Mouse (Mus musculus) midbrain, embryonic 15.5 days (tissue): ENCODE data around the gene Lrrc31. TPM values are rescaled to one million over a fixed set of nuclear protein-coding genes. Genes with fewer than 3 reads are reported as not detected.
"Not testable (repeated sequence)": the region's sequence is repeated elsewhere in the genome, so short reads cannot be mapped to it uniquely, and the experiment has no call there.

Source experiments
- ATAC-seq: fragments of 200-750 bp; cut with Nextera tagmentation; replicated peaks from 2 replicates; pipeline ENCODE4 v1.8.0; 2017; ENCODE audit warnings: moderate TSS enrichment
- H3K27ac ChIP-seq: fragments of 300-500 bp; sonication (generic); 2 replicates; pipeline ENCODE4 v1.5.1; 2015; ENCODE audit warnings: mild to moderate bottlenecking, inconsistent platforms
- H3K27me3 ChIP-seq: fragments of 300-500 bp; sonication (generic); replicated peaks from 2 replicates; pipeline ENCODE4 v1.6.1; 2015; ENCODE audit warnings: inconsistent platforms
- H3K36me3 ChIP-seq: fragments of 300-500 bp; sonication (generic); replicated peaks from 2 replicates; pipeline ENCODE4 v1.6.1; 2015; ENCODE audit warnings: inconsistent platforms
- H3K4me1 ChIP-seq: fragments of 300-500 bp; sonication (generic); 2 replicates; pipeline ENCODE4 v1.6.1; 2015; ENCODE audit warnings: inconsistent platforms
- H3K4me2 ChIP-seq: fragments of 300-500 bp; sonication (generic); 2 replicates; pipeline ENCODE4 v1.6.1; 2015; ENCODE audit warnings: inconsistent platforms, mild to moderate bottlenecking, moderate library complexity
- H3K4me3 ChIP-seq: fragments of 300-500 bp; sonication (generic); 2 replicates; pipeline ENCODE4 v1.5.1; 2015; ENCODE audit warnings: mild to moderate bottlenecking, inconsistent platforms
- H3K9ac ChIP-seq: fragments of 300-500 bp; sonication (generic); 2 replicates; pipeline ENCODE4 v1.6.1; 2015; ENCODE audit warnings: mild to moderate bottlenecking, inconsistent platforms
- H3K9me3 ChIP-seq: fragments of 300-500 bp; sonication (generic); 2 replicates; pipeline ENCODE4 v1.6.1; 2016; ENCODE audit warnings: inconsistent platforms
- WGBS: fragments of 180-500 bp; shearing (Covaris S2); methylation state at CpG from one replicate; pipeline ENCODE4 v1.1.7; 2015; ENCODE audit warnings: mixed read lengths; 5-methylcytosine and 5-hydroxymethylcytosine counted together
- polyA plus RNA-seq: library from polyadenylated mRNA; unstranded; fragments of >200 nt; fragmentation: Nextera tagmentation; extraction: Ambion mirVana; gene quantifications from 2 replicates; pipeline ENCODE4 v1.2.1, GENCODE M21; 2015

The Lrrc31 gene
- not detected in 2 replicates for polyA plus RNA-seq

DNA sequence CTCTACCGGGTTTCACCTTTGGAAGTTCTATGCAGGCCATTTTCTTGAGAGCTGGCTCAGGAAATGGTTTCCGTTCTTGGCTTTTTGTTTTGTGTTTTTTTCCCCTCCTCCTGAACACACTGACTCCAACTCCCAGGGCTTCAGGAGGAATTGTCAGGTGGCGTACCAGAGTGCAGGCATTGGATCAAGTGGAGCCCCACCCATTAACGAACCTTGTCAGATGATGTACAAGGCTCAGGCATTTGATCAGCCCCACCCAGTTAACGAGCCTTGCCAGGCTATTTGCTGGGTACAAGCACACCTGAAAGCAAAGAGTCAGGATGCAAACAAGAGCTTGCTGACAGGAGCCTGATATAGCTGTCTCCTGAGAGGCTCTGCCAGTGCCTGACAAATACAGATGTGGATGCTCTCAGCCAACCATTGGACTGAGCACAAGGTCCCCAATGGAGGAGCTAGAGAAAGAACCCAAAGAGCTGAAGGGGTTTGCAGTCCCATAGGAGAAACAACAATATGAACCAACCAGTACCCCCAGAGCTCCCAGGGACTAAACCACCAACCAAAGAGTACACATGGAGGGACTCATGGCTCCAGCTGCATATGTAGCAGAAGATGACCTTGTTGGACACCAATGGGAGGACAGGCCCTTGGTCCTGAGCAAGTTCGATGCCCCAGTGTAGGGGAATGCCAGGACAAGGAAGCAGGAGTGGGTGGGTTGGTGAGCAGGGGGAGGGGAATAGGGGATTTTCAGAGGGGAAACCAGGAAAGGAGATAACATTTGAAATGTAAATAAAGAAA, at the start of gene Lrrc31:
Gene Lrrc31 (minus strand): TSS at position 133 of the 795 bp plus-strand sequence.
- H3K4me3 ChIP-seq, H3K9me3 ChIP-seq, H3K27ac ChIP-seq, ATAC-seq, H3K36me3 ChIP-seq, H3K27me3 ChIP-seq, H3K4me2 ChIP-seq, H3K9ac ChIP-seq, H3K4me1 ChIP-seq: not testable (repeated sequence)
- 90% methylated on average over 6 of the region's 6 CpGs for WGBS

DNA sequence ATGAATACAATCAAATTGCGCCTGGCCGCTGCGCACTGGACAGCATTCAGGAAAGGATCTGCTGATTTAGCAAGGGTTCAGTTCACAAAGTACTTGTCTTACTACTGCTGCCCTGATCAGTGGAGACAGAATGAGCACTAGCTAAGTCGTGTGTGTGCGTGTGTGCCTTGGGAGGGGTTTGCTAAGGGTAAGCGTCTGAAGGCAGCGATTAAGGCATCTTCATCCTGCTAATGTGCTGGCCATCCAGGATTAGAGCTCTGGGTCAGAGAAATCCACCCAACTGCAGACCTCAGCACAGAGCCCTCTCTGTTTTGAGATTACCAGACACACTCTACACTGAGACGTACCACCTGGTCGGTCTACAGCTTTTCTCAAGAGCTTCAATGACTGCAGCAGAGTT, 48.7 kb upstream of the Lrrc31 start:
- 89% methylated on average over 9 of the region's 9 CpGs for WGBS
- Histone ChIP-seq H3K9me3 (no peaks in the 10 kb centered on the region), H3K27me3 (no peaks in the 10 kb centered on the region), H3K36me3 (no peaks in the 10 kb centered on the region), H3K9ac (no peak overlapping the region), H3K4me2 (no peak overlapping the region), H3K4me1 (no peaks in the 10 kb centered on the region), H3K27ac (no peak overlapping the region), H3K4me3 (no peak overlapping the region)
- ATAC-seq, result no peak

DNA sequence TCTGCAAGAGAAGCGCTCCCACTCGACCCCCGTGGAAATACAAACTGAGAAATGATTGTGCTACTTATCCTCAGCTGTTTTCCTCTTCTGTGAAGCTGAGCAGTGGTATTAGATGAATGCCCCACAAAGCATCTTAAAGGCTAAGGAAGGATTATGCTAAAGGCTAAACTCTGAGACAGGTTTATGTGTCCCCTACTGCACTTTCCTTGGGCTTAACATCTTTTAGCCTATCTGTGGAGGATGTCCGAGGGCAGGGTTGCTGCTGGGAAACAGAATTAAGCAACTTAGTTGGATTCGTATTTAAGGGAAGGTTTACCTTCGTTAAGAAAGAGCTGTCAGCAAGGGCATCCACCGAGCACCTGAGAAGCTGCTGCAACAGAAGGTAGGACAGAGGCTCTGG, 46.4 kb upstream of the Lrrc31 start, which contains the start of gene Samd7:
Gene Samd7 (plus strand): TSS at position 288 of the 400 bp plus-strand sequence.
- WGBS, result 73% methylated on average over 7 of the region's 7 CpGs
- no peak for ATAC-seq

DNA sequence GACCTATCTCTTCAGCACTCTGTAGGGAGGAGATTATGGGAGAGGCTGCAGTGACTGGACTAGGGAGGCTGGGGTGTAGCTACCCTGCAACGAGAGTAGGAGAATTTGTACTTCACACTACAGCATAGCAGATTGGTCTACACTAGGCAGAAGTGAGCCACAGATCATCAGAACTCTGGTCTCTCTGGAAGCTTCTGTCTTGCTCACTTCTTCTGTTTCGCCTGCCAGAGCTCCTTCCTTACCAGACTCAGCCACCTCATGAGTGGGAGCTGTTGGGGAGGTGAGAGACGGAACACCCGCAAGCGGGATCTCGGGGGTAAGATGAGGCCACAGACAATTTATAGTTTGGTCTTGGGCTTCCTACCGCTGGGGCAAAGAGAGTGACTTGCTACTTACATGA, 43.2 kb upstream of the Lrrc31 start:
- Histone ChIP-seq H3K27ac (no peak overlapping the region), H3K4me3 (no peak overlapping the region), H3K9ac (no peak overlapping the region), H3K4me2 (no peak overlapping the region), H3K36me3 (no peaks in the 10 kb centered on the region), H3K9me3 (no peaks in the 10 kb centered on the region), H3K4me1 (no peaks in the 10 kb centered on the region), H3K27me3 (no peaks in the 10 kb centered on the region)
- 92% methylated on average over 7 of the region's 7 CpGs for WGBS
- ATAC-seq, result no peak

More for the DNA sequence above, 46.4 kb upstream of the Lrrc31 start, which contains the start of gene Samd7:
- no peak within 1 kb of the TSS for H3K9ac ChIP-seq
- no peak within 1 kb of the TSS for H3K27ac ChIP-seq
- H3K4me3 ChIP-seq, result no peak within 1 kb of the TSS
- no peaks in the 10 kb centered on the region for H3K27me3 ChIP-seq
- H3K4me2 ChIP-seq, result no peak within 1 kb of the TSS
- no peaks in the 10 kb centered on the region for H3K36me3 ChIP-seq
- H3K4me1 ChIP-seq, result no peaks in the 10 kb centered on the region
- no peaks in the 10 kb centered on the region for H3K9me3 ChIP-seq

DNA sequence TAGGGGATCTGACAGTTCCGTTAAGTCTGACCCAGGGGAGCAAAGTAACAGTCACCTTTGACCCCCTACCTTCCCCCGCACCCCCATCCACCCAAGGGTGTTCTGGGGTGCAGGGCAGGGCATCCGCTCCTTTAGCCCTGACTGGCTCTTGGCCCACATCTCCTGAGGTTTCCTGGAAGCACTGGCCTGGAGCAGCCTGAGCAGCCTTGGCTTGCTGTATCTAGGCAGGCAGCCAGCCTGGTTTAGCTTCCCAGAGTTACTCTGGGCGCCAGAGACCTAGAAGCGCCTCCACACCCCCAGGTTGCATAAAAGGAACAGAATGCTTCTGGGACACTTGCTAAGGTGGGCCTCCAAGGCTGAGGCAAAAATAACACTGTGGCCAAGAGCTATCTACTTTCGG, 41.7 kb upstream of the Lrrc31 start:
- Histone ChIP-seq H3K4me3 (no peak overlapping the region), H3K4me2 (no peak overlapping the region), H3K9me3 (no peaks in the 10 kb centered on the region), H3K36me3 (no peaks in the 10 kb centered on the region), H3K27ac (no peak overlapping the region), H3K4me1 (peaks cover 10% of the 10 kb centered on the region; the same call in 1 of the 2 replicates), H3K27me3 (no peaks in the 10 kb centered on the region), H3K9ac (no peak overlapping the region)
- ATAC-seq, result no peak
- WGBS, result 86% methylated on average over 6 of the region's 6 CpGs

DNA sequence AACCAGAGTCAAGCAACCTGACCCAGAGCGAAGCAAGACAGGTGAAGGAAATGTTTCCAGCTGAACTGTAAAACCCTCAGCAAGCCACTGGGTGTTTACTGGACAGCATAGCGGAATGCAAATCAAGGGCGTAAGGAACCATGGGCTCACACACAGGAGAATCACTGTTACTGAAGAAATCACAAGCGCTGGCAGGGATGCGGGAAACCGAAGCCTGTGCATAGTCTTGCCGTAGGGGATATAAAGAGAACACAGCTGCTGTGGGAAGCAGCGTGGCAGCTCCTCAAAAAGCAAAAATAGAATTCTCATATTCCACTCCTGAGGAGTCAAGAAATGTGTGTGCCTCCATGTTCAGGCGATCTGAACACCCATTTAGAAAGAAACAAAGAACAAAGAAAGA, 37.2 kb upstream of the Lrrc31 start:
- H3K36me3 ChIP-seq, result no peaks in the 10 kb centered on the region
- H3K4me2 ChIP-seq, result no peak overlapping the region
- peak; percentile 66; the same call in 1 of the 2 replicates for ATAC-seq
- H3K27ac ChIP-seq, result 0 out of 2 replicates have a peak overlapping the region, but pooled peaks have one; percentile 34
- H3K4me1 ChIP-seq, result peaks cover 10% of the 10 kb centered on the region; the same call in 1 of the 2 replicates
- H3K27me3 ChIP-seq, result no peaks in the 10 kb centered on the region
- WGBS, result 48% methylated on average over 9 of the region's 9 CpGs
- H3K9ac ChIP-seq, result no peak overlapping the region
- no peaks in the 10 kb centered on the region for H3K9me3 ChIP-seq
- no peak overlapping the region for H3K4me3 ChIP-seq

DNA sequence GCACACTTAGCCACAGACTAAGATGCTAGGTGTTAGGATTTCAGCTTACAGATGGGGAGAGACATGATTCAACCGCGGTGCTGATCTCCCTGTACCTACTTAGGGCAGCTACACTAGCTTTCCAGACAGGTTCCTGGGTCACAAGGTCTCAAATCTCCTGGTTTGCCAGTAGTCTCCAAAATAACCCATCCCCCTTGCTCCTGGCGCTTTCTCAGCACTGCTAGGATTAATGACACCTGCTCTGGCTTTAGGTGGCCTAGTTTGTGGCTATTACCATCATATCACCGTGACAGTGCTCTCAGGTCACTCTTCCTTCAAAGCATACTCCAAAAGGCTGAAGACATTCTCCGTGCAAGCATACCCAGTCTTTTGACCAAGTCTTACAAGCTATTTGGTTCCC, 29.4 kb upstream of the Lrrc31 start:
- H3K4me3 ChIP-seq, result no peak overlapping the region
- ATAC-seq, result no peak
- no peak overlapping the region for H3K4me2 ChIP-seq
- no peaks in the 10 kb centered on the region for H3K9me3 ChIP-seq
- no peak overlapping the region for H3K27ac ChIP-seq
- no peaks in the 10 kb centered on the region for H3K4me1 ChIP-seq
- H3K36me3 ChIP-seq, result no peaks in the 10 kb centered on the region
- H3K9ac ChIP-seq, result no peak overlapping the region
- 89% methylated on average over 5 of the region's 5 CpGs for WGBS
- no peaks in the 10 kb centered on the region for H3K27me3 ChIP-seq

DNA sequence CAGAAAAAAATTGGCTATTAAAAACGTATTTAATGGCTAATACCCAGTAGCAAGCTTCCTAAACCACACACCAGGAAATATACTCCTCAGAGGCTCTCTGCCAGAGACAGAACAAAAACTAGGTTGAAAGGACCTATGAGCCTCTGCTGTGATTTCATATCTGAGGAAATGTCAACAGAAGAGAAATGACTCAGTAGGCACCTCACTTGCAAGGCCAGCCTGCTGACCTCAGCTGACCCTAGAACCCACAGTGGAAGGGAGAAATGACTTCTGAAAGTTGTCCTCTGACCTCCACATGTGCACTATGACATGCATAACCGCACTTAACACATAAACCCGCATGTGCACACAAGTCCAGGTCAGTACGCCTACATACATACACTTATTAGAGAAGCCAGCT, 27.6 kb upstream of the Lrrc31 start:
- ATAC-seq, result no peak

DNA sequence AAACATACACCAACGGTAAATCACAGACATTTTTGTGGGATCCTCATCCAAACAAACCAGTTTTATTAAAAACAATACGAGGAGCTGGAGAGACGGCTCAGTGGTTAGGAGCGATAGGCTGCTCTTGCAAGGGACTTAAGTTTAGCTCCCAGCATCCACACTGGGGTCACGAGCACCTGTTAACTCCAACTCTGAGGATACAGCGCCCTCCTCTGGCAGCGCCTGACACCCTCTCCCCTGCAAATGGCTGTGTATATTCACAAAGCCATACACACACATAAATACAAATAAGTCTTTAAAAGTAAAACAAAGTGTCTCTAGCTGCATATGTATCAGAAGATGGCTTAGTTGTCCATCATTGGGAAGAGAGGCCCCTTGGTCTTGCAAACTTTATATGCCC, 25.9 kb upstream of the Lrrc31 start:
- WGBS, result 76% methylated on average over 7 of the region's 7 CpGs
- no peaks in the 10 kb centered on the region for H3K36me3 ChIP-seq
- no peak overlapping the region for H3K9ac ChIP-seq
- H3K4me2 ChIP-seq, result no peak overlapping the region
- H3K27ac ChIP-seq, result no peak overlapping the region
- no peaks in the 10 kb centered on the region for H3K27me3 ChIP-seq
- no peaks in the 10 kb centered on the region for H3K4me1 ChIP-seq
- H3K9me3 ChIP-seq, result no peaks in the 10 kb centered on the region
- ATAC-seq, result no peak
- no peak overlapping the region for H3K4me3 ChIP-seq

More for the DNA sequence above, 27.6 kb upstream of the Lrrc31 start:
- Histone ChIP-seq H3K4me3 (no peak overlapping the region), H3K36me3 (no peaks in the 10 kb centered on the region), H3K4me2 (no peak overlapping the region), H3K4me1 (no peaks in the 10 kb centered on the region), H3K27me3 (no peaks in the 10 kb centered on the region), H3K27ac (no peak overlapping the region), H3K9me3 (no peaks in the 10 kb centered on the region), H3K9ac (no peak overlapping the region)
- 85% methylated on average over 4 of the region's 4 CpGs for WGBS

DNA sequence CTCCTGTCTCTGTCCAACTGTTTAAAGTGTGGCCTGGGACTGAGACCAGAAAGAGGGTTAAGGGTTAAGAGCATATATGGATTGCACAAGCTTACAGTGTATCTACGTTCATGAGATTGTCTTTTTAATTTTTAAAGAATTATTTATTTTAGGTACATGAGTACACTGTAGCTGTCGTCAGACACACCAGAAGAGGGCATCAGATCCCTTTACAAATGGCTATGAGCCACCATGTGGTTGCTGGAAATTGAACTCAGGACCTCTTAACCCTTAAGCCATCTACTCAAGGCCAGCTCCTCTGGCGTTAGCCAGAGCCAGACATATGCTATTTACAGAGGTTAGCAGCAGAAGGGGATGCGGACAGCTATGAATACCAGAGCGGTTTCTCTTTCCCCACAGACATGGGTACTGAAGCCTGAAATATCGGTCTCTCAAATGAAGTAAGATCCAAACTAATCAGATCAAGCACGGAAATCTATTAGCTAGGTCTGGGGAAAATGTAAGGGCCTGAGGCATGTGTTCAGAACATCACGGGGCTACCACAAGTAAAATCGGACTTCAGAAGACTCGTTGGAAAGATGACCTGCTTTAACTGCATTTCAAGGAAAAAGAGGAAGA, 25.3 kb upstream of the Lrrc31 start:
- Histone ChIP-seq H3K4me2 (no peak overlapping the region), H3K27ac (no peak overlapping the region), H3K27me3 (no peaks in the 10 kb centered on the region), H3K9me3 (no peaks in the 10 kb centered on the region), H3K4me1 (no peaks in the 10 kb centered on the region), H3K9ac (no peak overlapping the region), H3K4me3 (no peak overlapping the region), H3K36me3 (no peaks in the 10 kb centered on the region)
- 84% methylated on average over 10 of the region's 10 CpGs for WGBS
- ATAC-seq, result no peak

DNA sequence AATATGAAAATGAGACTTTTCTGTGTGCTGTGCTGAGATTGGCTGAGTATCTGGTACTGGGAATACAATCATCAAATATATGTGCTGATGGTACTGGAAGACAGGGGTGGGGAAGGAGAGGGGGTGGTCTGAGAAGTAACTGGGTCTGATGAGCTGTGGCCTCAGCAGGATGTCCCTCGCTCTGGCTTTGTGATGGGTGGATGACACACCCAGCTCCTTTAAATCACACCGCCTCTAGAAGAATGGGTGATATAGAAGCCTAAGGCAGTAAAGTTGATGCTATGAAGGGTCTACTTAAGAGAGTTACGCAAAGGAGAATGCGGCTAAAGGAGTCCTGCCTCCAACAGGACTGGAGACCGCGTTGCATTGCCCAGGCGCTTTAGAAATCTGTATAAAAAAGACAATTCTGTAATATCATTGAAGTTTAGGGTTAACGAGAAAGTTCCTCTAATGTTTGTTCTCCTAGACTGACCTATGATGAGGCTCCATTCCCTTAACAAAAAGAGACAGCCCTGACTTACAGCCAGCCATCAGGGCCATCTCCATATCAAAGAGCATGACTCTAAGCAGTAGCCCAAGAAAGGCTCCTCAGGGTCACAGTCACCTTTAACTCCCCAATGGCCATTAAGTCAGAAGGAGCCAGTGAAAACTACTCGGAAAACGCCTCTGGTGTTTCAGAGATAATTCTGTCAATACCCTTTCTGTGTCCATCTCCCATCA, 24.6 kb upstream of the Lrrc31 start:
- Histone ChIP-seq H3K27ac (no peak overlapping the region), H3K9ac (no peak overlapping the region), H3K4me3 (no peak overlapping the region), H3K4me1 (no peaks in the 10 kb centered on the region), H3K36me3 (no peaks in the 10 kb centered on the region), H3K4me2 (no peak overlapping the region), H3K27me3 (no peaks in the 10 kb centered on the region), H3K9me3 (no peaks in the 10 kb centered on the region)
- ATAC-seq, result no peak
- WGBS, result 61% methylated on average over 10 of the region's 10 CpGs

DNA sequence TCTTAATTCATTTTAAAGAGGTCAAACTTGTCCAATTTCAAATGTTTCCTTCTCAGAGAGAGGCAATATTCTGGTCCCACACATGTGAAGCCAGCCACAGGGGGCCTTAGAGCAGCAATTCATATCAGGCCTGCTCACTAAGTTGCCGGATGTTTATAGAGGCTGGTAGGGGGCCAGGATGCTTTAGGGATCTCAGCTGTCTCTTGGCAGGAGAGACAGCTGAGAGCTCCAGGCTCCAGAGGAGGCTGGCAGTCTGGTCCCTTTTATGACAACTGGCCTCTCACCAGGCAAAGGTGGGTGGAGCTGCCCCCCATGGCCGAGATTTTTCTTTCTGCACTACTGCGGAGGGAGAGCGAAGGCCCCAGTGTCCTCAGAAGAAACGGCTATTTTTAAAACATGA, 23.5 kb upstream of the Lrrc31 start:
- Histone ChIP-seq H3K36me3 (no peaks in the 10 kb centered on the region), H3K4me2 (no peak overlapping the region), H3K9ac (no peak overlapping the region), H3K27ac (no peak overlapping the region), H3K4me3 (no peak overlapping the region), H3K27me3 (no peaks in the 10 kb centered on the region), H3K4me1 (no peaks in the 10 kb centered on the region), H3K9me3 (no peaks in the 10 kb centered on the region)
- 49% methylated on average over 5 of the region's 5 CpGs for WGBS
- no peak for ATAC-seq
